Mouse (Mus musculus) natural killer cell, adult 2 months (primary cell): ENCODE results near the gene Tle6.

Experiments used
- DNase-seq, 2 experiments: peaks; one replicate each; pipeline ENCODE4 v3.0.0; 2022; ENCODE audit warnings: low spot score in 2 of 2

The Tle6 gene

DNA sequence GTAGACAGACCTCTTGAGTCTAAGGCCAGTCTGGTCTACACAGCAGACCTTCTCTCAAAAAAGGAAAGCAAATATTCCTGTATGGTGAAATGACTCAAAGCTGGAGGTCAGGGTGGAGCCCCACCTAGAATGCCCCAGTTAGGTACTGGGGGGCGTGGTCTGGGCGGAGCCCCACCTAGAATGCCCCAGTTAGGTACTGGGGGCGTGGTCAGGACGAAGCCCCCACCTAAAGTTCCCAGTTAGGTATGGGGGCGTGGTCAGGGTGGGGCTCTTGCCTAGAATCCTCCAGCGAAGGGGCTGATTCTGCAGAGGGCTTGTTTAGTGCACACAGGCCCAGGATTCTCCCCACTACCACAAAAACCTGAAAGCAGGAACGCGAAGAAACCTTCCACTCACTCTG lies 22.6 kb upstream of the Tle6 start:
- DNase-seq, result no peak

DNA sequence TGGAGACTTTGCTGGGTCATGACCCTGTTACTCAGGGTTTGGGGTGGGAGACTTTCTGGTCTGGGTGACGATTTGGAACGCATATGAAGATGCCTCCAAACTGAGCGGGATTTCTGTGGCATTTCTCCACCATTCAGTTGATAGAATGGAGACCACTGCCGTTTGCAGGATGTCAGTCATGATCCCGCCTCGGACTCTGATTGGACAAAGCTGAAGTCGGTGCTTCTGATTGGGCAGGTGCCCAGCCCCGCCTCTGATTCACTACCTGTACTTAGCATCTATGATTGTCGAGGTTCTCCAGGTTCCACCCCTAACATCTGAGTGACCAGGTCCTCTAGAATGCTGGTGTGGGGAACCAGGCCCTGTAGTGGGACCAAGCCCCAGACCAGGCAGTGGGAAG lies 19.9 kb upstream of the Tle6 start:
- DNase-seq, result no peak

DNA sequence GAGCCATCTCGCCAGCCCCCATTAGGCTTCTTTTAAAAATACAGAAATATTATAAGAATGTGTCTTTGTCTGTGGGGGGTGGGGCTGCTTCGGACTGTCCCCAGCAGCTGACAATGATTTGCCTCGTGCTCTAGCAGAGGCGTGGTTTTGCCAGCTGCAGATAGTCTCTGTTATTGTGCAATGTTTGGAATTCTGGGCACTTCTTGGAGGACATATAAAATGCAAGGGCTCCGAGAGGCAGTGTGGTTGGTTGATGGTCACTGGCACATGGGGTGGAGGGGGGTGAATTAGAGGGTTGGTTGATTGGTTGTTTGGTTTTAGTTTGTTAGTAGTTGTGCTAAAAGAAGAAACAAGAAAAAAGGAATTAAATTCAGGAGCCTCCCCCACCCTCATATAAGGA lies 19.1 kb upstream of the Tle6 start:
- no peak for DNase-seq

DNA sequence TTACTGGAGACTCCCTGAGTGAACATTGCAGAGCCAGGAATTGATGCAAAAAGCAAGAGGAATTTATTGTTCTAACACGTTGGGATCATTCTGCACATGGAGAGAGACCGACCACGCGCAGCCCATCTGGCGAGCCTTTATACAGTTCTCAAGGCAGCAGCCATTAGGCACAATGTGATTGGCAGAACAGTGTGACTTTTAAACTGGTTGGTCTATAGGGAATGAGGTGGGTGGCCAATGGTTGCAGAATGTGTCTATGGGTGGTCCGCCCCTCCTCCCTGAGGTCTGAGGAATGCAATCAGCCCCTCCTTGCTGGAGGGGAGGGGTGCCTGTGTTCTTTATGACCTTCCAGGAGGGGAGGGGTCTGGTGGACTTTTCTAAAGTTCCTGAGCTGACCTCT lies 14.6 kb upstream of the Tle6 start:
- DNase-seq, result no peak

DNA sequence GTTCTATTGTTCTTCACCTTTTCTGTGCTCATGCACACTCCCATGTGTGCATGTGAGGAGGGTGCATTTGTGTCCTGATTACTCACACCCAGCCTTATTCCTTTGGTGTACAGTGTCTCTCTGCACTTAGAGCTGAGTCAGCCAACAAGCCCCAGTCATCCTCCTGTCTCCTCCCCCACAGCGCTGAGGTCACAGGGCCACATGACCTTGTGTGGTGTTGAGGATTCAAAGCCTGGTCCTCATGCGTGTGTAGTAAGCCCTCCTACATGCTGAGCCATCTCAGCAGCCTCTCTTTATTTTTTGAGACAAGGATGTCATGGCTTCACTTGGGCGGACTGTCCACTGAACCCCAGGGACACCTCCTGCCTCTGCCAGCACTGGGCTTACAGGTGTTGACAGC lies 11.9 kb upstream of the Tle6 start:
- DNase-seq, result no peak

DNA sequence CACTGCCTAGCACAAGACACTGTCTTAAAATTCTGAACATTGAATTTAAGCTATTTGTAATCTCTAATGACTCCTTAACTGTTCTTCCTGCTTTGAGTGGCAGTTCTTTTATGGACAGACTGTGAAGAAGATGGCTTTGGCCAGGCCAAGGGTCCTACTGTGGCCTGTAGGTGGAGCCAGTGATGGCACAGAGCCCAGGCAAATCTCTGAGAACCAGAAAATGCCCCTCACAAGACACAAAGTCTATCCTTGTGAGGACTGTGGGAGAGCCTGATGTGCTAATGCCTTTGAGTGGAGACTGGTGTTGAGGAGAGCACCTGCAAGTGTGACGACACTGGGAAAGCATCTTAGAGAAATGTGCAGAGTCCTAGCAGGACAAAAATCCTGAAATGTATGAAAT lies 7.4 kb upstream of the Tle6 start:
- DNase-seq, result no peak

DNA sequence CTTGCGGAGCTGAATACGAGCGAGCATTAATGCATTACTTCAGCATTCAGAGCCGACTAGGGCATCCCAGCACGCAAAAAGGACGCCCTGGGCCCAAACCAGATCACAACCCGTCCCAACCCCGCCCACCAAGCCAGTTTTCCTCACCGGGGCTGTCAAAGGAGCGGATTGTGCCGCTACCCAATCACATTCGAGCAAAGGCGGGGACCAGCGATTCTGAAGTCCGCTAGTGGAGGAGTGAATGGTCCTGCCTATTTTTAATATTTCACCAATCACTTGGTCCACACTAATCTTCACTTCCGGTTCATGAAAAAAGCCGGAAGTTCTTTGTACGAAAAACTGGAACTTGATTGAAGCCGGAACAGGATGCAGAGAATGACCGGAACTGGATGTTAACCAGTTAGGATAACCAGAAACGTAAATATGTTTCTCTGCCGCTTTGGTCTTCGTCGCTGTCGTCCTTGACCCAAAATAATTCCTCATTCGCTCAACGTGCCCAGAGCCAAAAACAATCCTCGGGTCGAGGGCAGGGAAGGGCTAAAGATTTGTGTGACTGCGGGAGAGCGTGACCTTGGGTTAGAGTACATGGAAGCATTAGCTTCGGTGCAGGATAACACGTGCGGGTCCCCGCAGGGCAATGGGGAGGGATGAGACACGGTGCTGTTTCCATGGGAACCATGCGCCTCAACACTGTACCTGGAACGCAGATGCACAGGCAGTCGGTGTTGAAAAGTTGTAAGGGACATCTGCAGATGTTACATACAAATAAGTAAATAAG lies 5.3 kb upstream of the Tle6 start, which contains the start of gene BC025920:
TSS of gene BC025920 (plus strand) at position 297 of the 778 bp plus-strand sequence.
- DNase-seq, result peak; percentile 91

DNA sequence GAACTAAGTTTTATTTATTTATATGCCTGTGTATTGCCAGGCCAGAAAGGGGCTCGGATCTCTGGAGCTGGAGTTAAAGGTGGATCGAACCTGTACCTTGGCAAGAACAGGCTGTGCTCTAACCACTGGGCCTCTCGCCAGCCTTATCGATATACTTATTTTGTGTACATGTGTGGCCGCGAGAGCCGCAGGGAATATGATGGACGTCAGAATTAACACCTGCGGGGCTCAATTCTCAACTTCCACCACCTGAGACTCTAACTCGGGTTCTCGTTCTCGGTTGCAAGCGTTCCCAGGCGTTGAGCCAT lies 4.7 kb upstream of the Tle6 start:
- no peak for DNase-seq

DNA sequence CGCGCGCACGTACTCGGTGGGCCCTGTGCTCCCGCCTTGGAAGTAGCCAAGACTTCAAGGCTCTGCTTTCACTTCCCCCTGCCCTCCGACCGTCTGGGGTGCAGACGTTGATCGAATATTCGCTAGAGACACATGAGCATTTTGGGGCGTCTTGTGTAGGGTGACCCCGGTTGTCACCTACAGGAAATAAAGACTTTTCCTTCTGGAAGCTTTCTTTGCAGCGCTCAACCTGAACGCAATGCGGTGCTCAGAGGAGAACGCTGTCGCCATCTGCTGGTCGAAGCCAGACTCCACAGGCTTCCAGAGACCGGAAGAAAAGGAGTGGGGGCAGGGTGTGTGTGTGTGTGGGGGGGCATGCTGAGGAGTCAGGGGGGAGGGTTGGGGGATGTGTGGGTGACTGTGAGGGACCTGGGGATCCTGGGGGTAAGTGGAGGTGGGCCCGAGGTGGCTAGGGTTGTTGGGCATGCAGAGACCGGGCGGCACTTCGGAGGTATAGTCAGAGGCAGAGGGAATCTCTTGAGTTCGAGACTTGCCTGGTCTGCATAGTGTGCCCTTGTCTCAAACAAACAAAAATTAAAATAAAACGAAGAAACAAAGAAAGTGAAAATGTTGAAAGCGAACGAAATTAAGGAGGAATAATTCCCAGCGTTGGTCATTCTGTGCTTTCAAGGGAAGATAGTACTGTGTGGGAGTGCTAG lies 4.2 kb upstream of the Tle6 start:
- DNase-seq, result peak; percentile 77 to 84

DNA sequence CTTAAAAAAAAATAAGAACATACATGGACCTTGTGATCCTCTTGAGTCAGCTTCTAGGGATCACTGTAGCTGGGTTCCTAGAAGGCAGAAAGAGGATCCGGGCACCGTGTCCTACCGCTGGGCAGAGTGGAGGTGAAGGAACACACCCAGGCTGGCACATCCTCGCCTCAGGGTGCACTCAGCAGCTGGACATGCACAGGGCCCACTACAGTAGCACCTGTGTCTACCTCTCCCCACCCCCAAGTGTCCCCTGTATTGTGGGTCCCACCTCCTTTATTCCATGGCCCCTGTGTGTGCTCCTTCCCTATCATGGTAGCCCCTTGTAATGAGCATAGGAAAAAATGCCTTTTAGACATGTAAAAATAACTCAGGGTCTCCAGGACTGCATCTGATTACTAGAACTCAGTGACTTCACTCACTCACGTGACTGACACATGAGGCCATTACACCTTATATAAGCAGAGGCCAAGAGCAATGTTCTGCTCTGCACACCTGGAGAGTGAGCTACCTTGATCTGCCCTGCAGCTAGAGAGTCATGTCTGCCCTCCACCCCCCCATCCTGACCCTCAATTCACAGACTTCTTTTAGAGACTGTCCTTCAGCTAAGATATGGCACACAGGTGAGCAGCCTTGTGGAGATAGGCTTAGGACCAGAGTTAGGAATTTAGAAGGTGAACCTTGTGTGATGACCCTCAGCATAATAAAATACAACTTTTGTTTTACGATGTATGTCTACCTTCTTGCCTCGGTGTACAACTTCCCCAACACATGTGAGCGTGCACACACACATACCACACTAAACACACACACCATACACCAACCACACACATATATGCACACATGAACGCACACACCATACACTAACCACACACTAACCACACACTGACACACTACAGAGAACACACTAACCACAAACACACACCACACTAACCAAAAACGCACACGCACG lies 3.4 kb upstream of the Tle6 start:
- DNase-seq, result peak in 1 of 2 experiments; percentile 13

DNA sequence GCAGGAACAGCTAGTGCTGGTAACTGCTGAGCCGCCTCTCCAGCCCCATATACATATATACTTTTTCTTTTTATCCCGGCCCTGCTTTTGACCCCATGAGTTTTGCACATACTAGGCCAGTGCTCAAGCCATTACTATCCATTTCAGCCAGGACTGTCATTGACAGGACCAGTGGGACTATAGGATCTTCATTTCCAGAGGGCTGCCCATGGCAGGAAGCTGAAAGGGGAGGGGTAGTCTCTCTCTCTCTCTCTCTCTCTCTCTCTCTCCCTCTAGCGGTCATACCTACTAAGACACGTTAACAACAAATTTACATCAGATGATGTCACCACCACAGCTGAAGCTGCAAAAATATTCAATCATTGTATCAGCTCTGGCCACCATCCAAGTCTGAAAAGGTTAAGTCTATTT lies 1.9 kb upstream of the Tle6 start:
- peak; percentile 51 to 53 for DNase-seq

DNA sequence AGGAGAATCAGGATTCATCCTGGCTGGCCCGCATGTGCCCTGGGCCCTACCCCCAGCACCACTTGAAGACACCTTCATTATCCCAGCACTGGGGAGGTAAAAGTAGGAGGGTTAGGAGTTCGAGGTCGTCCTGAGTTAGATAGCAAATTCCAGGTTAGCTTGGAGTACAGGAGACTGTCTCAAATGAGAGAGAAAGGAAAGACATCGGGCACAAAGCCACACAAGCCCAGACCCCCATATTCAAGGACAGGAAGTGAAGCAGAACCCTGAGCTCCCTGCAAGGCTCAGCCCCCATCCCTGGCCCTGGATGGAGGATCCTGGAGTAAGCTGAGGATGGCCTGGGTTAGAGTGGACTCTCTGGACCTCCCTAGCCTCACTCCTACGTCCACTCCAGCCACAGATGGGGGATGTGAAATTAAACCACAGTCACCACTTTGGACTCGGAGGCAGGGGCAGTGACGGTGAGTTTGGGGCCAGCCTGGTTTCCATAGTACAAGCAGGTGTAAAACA lies 578 bp upstream of the Tle6 start:
- no peak for DNase-seq

DNA sequence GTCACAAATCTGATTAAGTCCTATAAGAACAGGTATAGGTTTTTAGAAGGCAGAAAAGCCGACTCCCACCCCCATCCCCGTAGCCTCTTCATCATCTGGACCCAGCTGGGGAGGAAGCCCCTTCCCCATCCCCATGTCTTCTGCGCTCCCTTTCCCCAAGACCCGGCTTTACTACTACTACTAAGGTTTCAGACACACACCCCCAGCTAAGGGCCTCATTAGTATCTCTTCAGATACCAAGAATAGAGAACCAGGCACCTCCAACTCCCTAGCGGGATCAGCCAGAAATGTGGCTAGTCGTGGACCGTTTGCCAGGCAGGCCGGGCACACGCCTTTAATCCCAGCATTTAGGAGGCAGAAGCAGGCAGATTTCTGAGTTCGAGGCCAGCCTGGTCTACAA lies 777 bp downstream of the Tle6 start:
- no peak for DNase-seq

DNA sequence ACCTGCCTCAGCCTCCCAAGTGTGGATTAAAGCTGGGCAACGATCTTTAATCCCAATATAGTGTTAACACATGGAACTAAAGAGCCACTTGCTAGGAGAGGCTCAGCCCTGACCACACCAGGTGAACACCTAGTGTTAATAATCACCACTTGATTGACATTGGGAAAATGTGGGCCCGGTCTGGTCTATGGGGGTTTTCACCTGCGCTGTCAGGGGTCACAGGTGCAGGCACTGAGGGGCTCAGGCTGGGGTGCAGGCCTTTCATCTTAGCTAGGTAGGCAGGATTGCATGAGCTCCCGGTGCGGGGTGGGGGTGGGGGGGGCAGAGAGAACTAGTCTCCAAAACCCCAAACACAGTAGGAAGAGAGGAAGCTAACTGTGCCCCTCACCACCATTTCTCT lies 1.2 kb downstream of the Tle6 start:
- no peak for DNase-seq

DNA sequence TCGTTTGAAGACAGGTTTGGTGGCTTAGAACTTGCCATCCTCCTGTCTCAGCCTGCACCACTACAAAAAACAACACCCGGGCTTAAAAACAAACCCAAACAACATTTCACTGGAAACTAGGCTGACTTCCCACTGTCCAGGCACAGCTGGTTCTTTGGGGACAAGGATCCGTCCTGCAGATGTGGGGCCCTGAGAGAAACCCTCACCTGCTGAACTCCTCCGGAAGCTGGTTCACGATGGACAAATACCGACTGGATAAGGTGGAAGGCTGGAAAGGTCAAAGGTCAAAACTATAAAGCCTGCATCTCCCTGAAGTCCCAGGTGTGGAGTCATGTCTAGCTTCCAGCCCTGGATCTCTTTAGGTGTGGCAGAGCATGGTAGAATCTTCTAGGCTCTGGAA lies 2.0 kb downstream of the Tle6 start:
- DNase-seq, result no peak

DNA sequence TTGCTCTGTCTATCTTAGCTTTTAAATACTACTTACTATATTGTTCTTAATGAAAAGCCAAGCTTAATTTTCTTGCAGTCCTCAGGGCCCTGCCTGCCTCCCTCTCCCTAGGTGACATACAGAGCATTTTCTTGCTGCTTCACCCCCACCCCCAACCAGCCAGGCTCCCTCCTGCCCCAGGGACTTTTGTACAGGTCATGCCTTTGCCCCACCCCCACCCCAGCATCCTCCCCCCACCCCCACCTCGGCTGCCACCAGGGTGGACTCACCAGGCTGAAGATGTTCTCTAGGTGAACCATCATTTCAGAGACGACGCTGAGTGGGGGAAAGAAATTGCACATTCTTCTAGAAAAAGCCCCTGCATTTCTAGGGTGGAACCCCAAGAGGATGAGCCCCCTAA lies 2.5 kb downstream of the Tle6 start:
- DNase-seq, result no peak

DNA sequence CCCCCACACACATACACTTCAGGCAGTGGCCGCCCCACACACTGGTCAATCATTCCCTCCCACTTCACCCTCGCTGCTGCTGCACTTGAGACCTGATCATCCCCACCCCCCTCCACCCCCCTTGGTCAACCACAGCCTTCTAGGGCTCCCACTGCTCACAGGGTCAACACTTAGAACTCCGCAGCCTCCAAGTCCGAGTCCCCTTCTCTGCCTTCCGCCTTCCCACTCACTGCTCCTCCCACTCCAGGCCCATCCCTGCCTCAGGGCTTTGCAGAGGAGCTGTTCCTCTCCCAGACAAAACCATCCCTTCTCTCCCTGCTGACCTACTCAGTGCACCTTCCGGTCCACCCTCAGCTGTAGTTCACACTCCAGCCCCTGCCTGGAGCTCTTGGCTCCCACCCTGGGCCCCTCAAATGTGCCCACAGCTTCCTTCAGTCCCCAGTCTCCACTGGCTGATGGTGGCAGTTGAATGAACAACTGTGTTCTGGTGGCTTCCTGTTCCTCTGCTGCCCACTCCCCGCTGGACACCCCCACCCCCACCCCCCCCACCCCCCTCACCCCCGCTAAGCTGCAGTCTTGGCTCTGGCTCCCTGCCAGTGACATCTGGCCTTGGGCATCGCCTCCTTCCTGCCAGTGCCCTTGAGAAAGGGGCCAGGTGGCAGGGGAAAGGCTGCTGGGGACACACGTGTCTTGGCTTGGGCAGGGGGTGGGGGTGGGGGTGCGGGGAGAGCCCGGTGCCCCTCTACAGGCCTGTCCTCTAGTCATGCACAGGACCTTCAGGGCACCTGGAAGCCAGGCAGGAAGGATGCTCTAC lies 3.5 kb downstream of the Tle6 start:
- no peak for DNase-seq

DNA sequence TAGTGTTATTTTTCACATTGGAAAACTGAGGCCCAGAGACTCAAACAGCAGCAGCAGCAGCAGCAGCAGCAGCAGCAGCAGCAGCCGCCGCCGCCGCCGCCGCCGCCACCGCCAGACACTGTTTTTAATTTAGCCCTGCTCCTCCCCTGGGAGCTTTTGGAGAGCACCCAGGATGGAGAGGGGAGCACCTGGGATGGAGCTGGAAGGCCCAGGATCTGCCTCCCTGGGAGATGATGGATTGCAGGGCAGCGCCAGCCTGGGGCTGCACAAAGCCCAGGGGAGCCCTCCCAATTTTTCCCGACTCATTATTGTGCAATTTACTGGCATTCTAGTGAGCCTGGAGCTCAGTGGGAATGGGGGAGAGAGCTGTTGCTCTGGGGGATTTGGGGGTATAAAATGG lies 4.3 kb downstream of the Tle6 start:
- no peak for DNase-seq

DNA sequence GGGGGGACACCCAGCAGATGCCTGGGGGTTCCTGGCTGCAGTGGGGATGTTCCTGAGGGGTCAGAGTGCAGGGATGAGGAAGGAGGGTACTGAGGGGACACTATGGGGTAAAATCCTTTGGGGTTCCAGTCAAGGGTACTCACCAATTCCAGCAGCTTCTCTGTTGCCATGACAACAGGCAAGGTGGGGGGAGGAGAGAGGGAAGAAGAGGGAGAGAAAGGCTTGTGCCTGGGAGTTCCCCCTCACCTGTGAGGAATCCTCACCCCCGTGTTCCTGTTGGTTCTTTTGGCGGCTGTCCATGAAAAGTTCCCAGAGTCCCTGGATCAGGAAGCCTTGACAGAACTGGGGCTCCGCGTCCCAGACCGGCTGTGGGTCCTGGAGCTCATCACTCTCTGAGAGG lies 5.3 kb downstream of the Tle6 start:
- DNase-seq, result no peak

DNA sequence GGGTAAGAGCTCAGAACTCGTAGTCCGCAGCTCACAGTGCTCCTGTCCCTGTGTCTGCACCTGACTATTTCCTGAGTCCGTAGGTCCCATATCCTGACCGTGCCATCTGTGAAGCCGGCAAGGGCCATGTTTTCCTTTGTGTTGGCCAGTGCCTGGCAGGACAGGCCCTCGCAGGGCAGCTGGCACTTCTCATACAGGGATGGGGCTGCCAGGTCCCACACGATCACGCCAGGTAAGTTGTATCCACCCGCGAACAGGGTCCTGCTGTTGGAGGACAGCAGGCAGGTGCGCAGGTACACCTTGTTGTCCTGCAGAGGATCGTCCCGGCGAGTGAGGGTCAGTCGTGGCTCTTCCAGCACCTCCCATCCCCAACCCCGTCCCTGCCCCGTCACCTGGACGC lies 6.9 kb downstream of the Tle6 start:
- DNase-seq, result no peak

DNA sequence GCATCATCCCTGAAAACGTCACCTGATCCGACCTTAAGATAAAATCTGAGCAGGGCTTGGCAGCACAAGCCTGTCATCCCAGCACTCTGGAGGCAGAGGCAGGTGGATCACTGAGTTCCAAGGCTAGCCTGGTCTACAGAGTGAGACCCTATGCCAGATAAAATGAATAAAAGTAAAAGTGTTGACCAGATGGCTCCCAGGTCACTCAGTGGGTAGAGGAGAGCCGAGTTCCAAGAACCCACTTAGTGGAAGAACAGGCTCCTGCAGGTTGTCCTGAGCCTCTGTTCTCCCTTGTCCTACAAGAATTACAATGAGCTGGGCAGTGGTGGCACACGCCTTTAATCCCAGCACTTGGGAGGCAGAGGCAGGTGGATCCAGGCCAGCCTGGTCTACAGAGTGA lies 7.7 kb downstream of the Tle6 start:
- DNase-seq, result no peak

DNA sequence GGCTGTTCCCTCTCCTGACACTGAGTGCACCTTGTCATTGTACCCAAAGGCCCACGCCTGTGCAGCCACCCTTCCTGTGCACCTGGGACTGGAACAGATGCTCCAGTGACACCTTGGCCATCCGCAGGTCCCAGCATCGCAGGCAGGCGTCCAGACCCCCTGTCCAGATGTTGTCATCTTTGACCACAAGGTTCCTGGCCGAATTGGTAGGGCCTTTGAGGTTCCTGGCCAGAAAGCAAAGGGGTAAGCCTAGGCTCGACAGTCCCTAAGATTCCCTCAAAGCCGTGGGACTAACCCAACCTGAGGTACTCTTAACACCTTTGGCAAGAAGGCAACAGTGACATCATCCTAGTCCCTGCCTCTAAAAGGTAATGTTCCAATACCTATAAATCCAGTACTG lies 8.2 kb downstream of the Tle6 start:
- no peak for DNase-seq
